Mouse (Mus musculus): Measurements from ENCODE around the gene Tceanc2. TPM values are rescaled to one million over a fixed set of nuclear protein-coding genes. Genes with fewer than 3 reads are reported as not detected.

Gene Tceanc2
- total and polyA plus RNA-seq, 3 experiments, result 1.9 to 9.4 TPM; not detected in 1

DNA sequence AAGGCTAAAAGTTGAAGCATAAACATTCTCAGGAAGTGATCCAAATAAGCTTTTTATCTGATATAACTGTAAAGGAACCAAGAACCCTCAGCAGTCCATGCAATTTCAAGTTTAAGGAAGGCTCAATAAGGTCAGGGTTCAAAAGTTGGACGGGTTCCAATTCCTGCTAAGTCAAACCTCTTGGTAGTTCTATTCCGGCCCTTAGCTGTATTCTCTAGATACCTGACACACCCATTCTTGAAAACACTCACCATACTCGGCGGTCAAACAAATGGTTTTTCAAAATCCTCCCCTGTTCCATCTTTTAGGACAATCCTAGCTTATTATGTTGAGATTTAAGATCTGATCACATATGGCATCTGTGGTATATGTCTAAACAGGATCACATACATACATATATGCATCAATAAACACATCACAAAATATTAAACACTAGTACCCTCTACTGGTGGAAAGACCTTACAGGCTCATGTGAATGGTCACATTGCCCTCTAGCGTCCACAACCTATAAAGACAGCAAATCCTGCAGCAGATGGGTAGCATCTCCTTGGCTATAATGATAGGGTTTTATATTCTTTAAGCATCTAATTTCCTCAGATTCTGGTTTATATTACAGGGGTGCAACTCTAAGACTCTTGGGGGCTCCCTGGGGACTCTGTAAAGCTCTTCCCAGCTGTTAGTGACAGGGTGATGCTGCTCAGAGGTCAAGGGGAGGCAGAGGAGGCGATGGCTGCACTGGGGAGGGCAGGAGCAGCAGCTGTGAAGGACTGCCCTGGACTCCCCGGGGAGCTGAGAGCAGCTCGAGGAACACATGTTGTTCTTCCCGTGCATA is 14.9 kb downstream of the Tceanc2 start (continued):
- TF ChIP-seq MXI1 (IDR thresholded peaks at IDR 0.05; ENCODE audit: low read depth, low read length) (peak; percentile 48; the same call in 1 of the 2 replicates), JUND (IDR thresholded peaks at IDR 0.05; ENCODE audit: low read depth, low read length) (peak; percentile 88; the same call in 1 of the 2 replicates), ZNF384 (IDR thresholded peaks at IDR 0.05; ENCODE audit: low read depth, low read length) (peak; percentile 72)

DNA sequence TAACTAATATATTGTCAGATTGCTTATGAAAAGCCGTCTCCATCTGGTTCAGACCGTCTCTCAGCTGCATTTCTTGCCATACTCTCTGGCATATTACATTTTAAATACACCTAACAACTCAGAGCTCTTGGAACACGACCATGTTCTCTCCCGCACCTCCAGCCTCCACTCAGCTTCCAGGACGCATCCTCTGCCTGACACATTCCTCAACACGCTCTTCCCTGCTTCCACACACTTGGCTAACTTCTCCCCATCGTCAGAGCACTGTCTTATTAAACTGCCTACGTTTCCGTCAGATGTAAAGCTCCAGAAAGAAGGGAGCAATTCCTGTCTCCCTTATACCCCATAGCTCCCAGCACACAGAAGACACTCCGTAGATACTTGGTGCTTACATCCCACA is 15.6 kb downstream of the Tceanc2 start:
- H3K9me3 ChIP-seq (replicated peaks; ENCODE audit: insufficient read depth, low read length), result no peaks in the 10 kb centered on the region
- no peak overlapping the region for H3K27ac ChIP-seq (ENCODE audit: control insufficient read depth, low read depth, low read length)
- H3K36me3 ChIP-seq (ENCODE audit: control insufficient read depth in 1 of 2, insufficient read depth in 2 of 2, low read length in 2 of 2), result peaks cover 0 to 8% of the 10 kb centered on the region in 2 experiments; a peak in 2 of 4 replicates
- TF ChIP-seq POLR2A (IDR thresholded peaks at IDR 0.05; ENCODE audit: control insufficient read depth in 1 of 2, insufficient read depth in 1 of 2, low read depth in 1 of 2, low read length in 2 of 2, poor library complexity in 1 of 2) (no peak), NELFE (IDR thresholded peaks at IDR 0.05; ENCODE audit: low read depth, low read length) (no peak), MAFK (IDR thresholded peaks at IDR 0.05; ENCODE audit: borderline replicate concordance, low read depth, low read length) (no peak), NRF1 (IDR thresholded peaks at IDR 0.05; ENCODE audit: insufficient read depth, low read depth, low read length, poor library complexity, severe bottlenecking) (no peak), CHD2 (IDR thresholded peaks at IDR 0.05; ENCODE audit: low read length) (no peak), EP300 (IDR thresholded peaks at IDR 0.05; ENCODE audit: low read depth in 1 of 2, low read length in 2 of 2) (no peak), POLR2AphosphoS5 (IDR thresholded peaks at IDR 0.05; ENCODE audit: borderline replicate concordance, low read depth, low read length) (no peak), UBTF (IDR thresholded peaks at IDR 0.05; ENCODE audit: borderline replicate concordance, insufficient read depth, low read depth, low read length) (no peak), TBP (IDR thresholded peaks at IDR 0.05; ENCODE audit: low read depth, low read length) (no peak), CHD1 (IDR thresholded peaks at IDR 0.05; ENCODE audit: low read depth, low read length) (no peak), KAT2A (conservative IDR thresholded peaks at IDR 0.05; ENCODE audit: low read depth, low read length) (no peak), RCOR1 (IDR thresholded peaks at IDR 0.05; ENCODE audit: low read depth, low read length) (no peak)
- peaks cover 6 to 14% of the 10 kb centered on the region in 2 experiments for H3K4me1 ChIP-seq (ENCODE audit: control insufficient read depth in 1 of 2, insufficient read depth in 2 of 2, low read length in 2 of 2)
- DNase-seq (ENCODE audit: low read depth, low spot score), result no peak
- H3K4me3 ChIP-seq (ENCODE audit: control insufficient read depth in 1 of 2, insufficient read depth in 1 of 2, low read depth in 2 of 2, low read length in 2 of 2), result no peak overlapping the region
- H3K9ac ChIP-seq (ENCODE audit: control insufficient read depth, low read depth, low read length, poor library complexity, severe bottlenecking), result no peak overlapping the region
- no peaks in the 10 kb centered on the region for H3K79me2 ChIP-seq (ENCODE audit: control insufficient read depth, insufficient read depth, low read length, poor library complexity)
- H3K27me3 ChIP-seq (ENCODE audit: control insufficient read depth in 1 of 2, insufficient read depth in 2 of 2, low read length in 2 of 2), result no peaks in the 10 kb centered on the region

DNA sequence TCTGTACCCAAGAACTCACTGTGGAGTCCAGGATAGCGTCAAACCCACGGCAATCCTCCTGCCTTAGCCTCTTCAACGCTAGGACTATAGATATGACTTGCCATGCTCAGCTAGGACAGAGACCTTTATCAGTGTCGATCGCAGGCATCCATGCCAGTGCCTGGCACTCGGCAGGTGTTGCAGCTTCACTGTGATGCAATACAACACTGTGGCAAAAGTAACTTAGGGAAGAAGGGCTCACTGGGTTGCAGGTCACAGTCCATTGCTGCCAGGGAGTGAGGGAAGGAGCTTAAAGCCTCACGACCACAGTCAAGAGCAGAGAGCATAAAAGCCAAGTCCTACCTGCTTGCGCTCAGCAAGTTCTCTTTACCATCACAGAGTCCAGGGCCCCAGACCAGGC is 18.7 kb downstream of the Tceanc2 start:
- Histone ChIP-seq H3K4me1 (ENCODE audit: control insufficient read depth in 1 of 2, insufficient read depth in 2 of 2, low read length in 2 of 2) (peaks cover 6 to 11% of the 10 kb centered on the region in 2 experiments), H3K4me3 (ENCODE audit: control insufficient read depth in 1 of 2, insufficient read depth in 1 of 2, low read depth in 2 of 2, low read length in 2 of 2) (no peak overlapping the region), H3K27ac (ENCODE audit: control insufficient read depth, low read depth, low read length) (no peak overlapping the region), H3K27me3 (ENCODE audit: control insufficient read depth in 1 of 2, insufficient read depth in 2 of 2, low read length in 2 of 2) (no peaks in the 10 kb centered on the region), H3K9me3 (replicated peaks; ENCODE audit: insufficient read depth, low read length) (no peaks in the 10 kb centered on the region), H3K36me3 (ENCODE audit: control insufficient read depth in 1 of 2, insufficient read depth in 2 of 2, low read length in 2 of 2) (0 out of 4 replicates have a peak, but pooled peaks cover 0 to 6% of the 10 kb centered on the region in 2 experiments), H3K9ac (ENCODE audit: control insufficient read depth, low read depth, low read length, poor library complexity, severe bottlenecking) (no peak overlapping the region), H3K79me2 (ENCODE audit: control insufficient read depth, insufficient read depth, low read length, poor library complexity) (no peaks in the 10 kb centered on the region)
- TF ChIP-seq HCFC1 (IDR thresholded peaks at IDR 0.05; ENCODE audit: low read depth, low read length), result no peak
- no peak for TF ChIP-seq BHLHE40 (IDR thresholded peaks at IDR 0.05; ENCODE audit: borderline replicate concordance, low read depth, low read length)
- no peak for TF ChIP-seq E2F4 (IDR thresholded peaks at IDR 0.05; ENCODE audit: borderline replicate concordance, low read depth, low read length)
- no peak for TF ChIP-seq MYC (IDR thresholded peaks at IDR 0.05; ENCODE audit: low read depth, low read length)
- TF ChIP-seq RCOR1 (IDR thresholded peaks at IDR 0.05; ENCODE audit: low read depth, low read length), result no peak
- DNase-seq (ENCODE audit: low read depth, low spot score), result no peak

Measured in MEL (cell line).